Mouse (Mus musculus) ES-E14 (cell line): Measurements from ENCODE around the gene Peli3.
A peak's percentile ranks its signal among the peaks of the same experiment; 100 is the strongest.

Experiments
- CHD2 ChIP-seq: IDR thresholded peaks from 2 replicates; pipeline ENCODE4 v1.6.1; 2014; ENCODE audit warnings: mild to moderate bottlenecking, low read depth, low read length, inconsistent platforms
- HCFC1 ChIP-seq: IDR thresholded peaks from 2 replicates; pipeline ENCODE4 v1.6.1; 2012; ENCODE audit warnings: low read length, inconsistent platforms, borderline replicate concordance; ENCODE audit not compliant: insufficient read depth
- MAFK ChIP-seq: IDR thresholded peaks from 2 replicates; pipeline ENCODE4 v1.6.1; 2014; ENCODE audit warnings: mild to moderate bottlenecking, low read depth, low read length, inconsistent platforms; ENCODE audit not compliant: insufficient read depth
- ZC3H11A ChIP-seq: IDR thresholded peaks from 2 replicates; pipeline ENCODE4 v1.6.1; 2012; ENCODE audit warnings: low read depth, mild to moderate bottlenecking, inconsistent platforms, low read length, borderline replicate concordance
- ZNF384 ChIP-seq: IDR thresholded peaks from 2 replicates; pipeline ENCODE4 v1.6.1; 2012; ENCODE audit warnings: low read depth, low read length, inconsistent platforms

DNA sequence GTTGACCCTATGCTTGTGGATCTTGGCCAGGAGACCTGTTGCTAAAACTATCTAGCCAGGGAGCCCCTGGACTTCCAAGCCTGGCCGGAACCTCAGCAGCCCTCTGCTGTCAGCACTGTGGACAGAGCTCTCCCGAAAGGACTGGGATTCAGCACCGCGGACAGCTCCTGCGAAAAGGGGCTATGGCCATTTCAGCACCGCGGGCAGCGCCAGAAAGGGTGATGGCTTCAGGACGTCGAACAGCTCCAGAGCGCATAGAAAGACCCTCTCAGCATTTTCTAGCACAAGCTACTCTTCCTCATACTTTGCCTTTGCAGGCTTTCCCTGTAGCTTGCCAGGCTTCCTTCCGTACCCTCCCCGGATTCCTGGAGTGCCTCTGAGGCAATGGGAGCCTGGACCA is 46.1 kb upstream of the Peli3 start:
- TF ChIP-seq ZC3H11A: no peak
- TF ChIP-seq ZNF384: 0 out of 2 replicates have a peak, but pooled peaks have one; percentile 8
- TF ChIP-seq CHD2: no peak
- no peak for TF ChIP-seq HCFC1
- TF ChIP-seq MAFK: peak; percentile 92
